Mouse (Mus musculus): ENCODE data around the gene Lhfpl2. TPM values are rescaled to one million over a fixed set of nuclear protein-coding genes. Genes with fewer than 3 reads are reported as not detected.

Lhfpl2 gene
- polyA plus RNA-seq, 1 experiment from 2014 or later = 41.2 TPM

DNA sequence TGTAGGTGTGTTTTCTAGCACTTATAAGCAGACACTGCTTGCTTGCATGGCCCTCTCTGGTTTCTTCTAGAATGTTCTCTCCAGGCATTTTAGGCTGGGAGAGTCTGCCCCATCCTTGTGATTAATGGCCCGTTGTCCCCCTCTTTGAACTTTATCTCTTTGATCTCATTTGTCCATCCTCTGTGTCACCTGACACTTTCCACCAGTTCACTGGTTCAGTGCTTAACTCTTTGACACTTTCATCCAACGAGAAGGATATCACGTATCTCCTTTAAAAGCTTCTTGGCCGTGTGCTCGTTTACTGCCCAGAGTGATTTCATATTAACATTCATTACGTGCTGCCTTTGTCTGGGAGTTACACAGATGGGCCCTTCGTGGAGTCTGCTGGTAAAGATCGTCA is 25.6 kb downstream of the Lhfpl2 start:
- ATAC-seq (replicated peaks; ENCODE audit: insufficient number of reproducible peaks, low FRiP score, low TSS enrichment, low read depth) = no peak
- 47% methylated on average over 8 of the region's 8 CpGs for WGBS

GRCm38 (mm10) chr13:94084220-94085126 is 26.9 kb downstream of the Lhfpl2 start:
- DNase-seq (ENCODE audit: low spot score) = no peak
- H3K9ac ChIP-seq (replicated peaks; ENCODE audit: low read length) = no peak overlapping the region
- H3K4me3 ChIP-seq (ENCODE audit: low read depth, low read length) = no peak overlapping the region
- no peaks in the 10 kb centered on the region for H3K9me3 ChIP-seq (replicated peaks; ENCODE audit: control insufficient read depth, low read length)
- 78% methylated on average over 15 of the region's 15 CpGs for WGBS
- no peak overlapping the region for H3K4me2 ChIP-seq (ENCODE audit: low read depth, low read length)
- no peak overlapping the region for H3K27ac ChIP-seq (replicated peaks; ENCODE audit: low read depth, low read length)
- no peaks in the 10 kb centered on the region for H3K4me1 ChIP-seq (ENCODE audit: control insufficient read depth, insufficient read depth, low read length)
- H3K27me3 ChIP-seq (ENCODE audit: control insufficient read depth, insufficient read depth, low read length) = no peaks in the 10 kb centered on the region
- no peak for ATAC-seq (replicated peaks; ENCODE audit: insufficient number of reproducible peaks, low FRiP score, low TSS enrichment, low read depth)
- H3K36me3 ChIP-seq (replicated peaks; ENCODE audit: control insufficient read depth, insufficient read depth, low read depth, low read length) = no peaks in the 10 kb centered on the region

More for the DNA sequence above, 25.6 kb downstream of the Lhfpl2 start:
- DNase-seq (ENCODE audit: low spot score) = no peak
- Histone ChIP-seq H3K27ac (replicated peaks; ENCODE audit: low read depth, low read length) (no peak overlapping the region), H3K36me3 (replicated peaks; ENCODE audit: control insufficient read depth, insufficient read depth, low read depth, low read length) (no peaks in the 10 kb centered on the region), H3K4me3 (ENCODE audit: low read depth, low read length) (no peak overlapping the region), H3K4me1 (ENCODE audit: control insufficient read depth, insufficient read depth, low read length) (no peaks in the 10 kb centered on the region), H3K9ac (replicated peaks; ENCODE audit: low read length) (no peak overlapping the region), H3K9me3 (replicated peaks; ENCODE audit: control insufficient read depth, low read length) (no peaks in the 10 kb centered on the region), H3K27me3 (ENCODE audit: control insufficient read depth, insufficient read depth, low read length) (no peaks in the 10 kb centered on the region), H3K4me2 (ENCODE audit: low read depth, low read length) (no peak overlapping the region)

DNA sequence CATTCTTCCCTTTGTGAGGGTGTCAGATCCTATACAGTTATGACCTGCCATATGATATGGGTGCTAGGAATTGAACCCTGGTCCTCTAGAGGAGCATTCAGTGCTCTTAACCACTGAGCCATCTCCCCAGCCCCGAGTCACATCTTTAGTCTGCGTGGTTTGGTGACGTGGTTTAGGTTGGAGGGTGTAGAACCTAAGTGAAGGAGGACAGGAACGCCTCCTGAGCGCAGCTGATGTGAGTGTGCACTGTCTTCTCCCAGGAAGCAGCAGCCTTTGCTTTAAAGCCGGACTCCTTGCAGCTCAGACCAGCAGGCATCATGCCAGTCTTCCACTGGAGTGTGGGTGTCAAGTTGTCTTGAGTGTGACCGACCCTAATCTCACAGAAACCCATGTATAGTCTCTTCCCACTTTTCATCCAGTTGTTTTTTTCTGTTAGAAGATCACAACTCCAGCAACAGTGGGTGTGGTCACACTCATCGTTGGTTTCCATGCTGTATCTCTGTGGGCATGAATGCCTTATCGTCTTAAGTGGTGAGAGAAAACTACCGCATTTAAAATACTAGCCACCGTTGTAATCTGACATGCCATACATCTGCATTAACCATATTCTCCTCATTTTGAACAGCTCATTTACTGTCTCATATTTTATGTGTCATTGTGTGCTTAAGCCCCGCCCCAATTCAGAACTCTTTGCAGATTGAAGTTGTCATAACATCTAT is 28.7 kb downstream of the Lhfpl2 start:
- 93% methylated on average over 12 of the region's 12 CpGs for WGBS
- Histone ChIP-seq H3K4me1 (ENCODE audit: control insufficient read depth, insufficient read depth, low read length) (no peaks in the 10 kb centered on the region), H3K4me3 (ENCODE audit: low read depth, low read length) (no peak overlapping the region), H3K9ac (replicated peaks; ENCODE audit: low read length) (no peak overlapping the region), H3K27ac (replicated peaks; ENCODE audit: low read depth, low read length) (no peak overlapping the region), H3K9me3 (replicated peaks; ENCODE audit: control insufficient read depth, low read length) (no peaks in the 10 kb centered on the region), H3K4me2 (ENCODE audit: low read depth, low read length) (no peak overlapping the region), H3K36me3 (replicated peaks; ENCODE audit: control insufficient read depth, insufficient read depth, low read depth, low read length) (no peaks in the 10 kb centered on the region), H3K27me3 (ENCODE audit: control insufficient read depth, insufficient read depth, low read length) (no peaks in the 10 kb centered on the region)
- ATAC-seq (replicated peaks; ENCODE audit: insufficient number of reproducible peaks, low FRiP score, low TSS enrichment, low read depth) (no peak), DNase-seq (ENCODE audit: low spot score) (no peak)

GRCm38 (mm10) chr13:94087061-94087460 is 29.5 kb downstream of the Lhfpl2 start:
- Histone ChIP-seq H3K4me2 (ENCODE audit: low read depth, low read length) (no peak overlapping the region), H3K9me3 (replicated peaks; ENCODE audit: control insufficient read depth, low read length) (no peaks in the 10 kb centered on the region), H3K36me3 (replicated peaks; ENCODE audit: control insufficient read depth, insufficient read depth, low read depth, low read length) (no peaks in the 10 kb centered on the region), H3K4me1 (ENCODE audit: control insufficient read depth, insufficient read depth, low read length) (no peaks in the 10 kb centered on the region), H3K27me3 (ENCODE audit: control insufficient read depth, insufficient read depth, low read length) (no peaks in the 10 kb centered on the region), H3K4me3 (ENCODE audit: low read depth, low read length) (no peak overlapping the region), H3K9ac (replicated peaks; ENCODE audit: low read length) (no peak overlapping the region), H3K27ac (replicated peaks; ENCODE audit: low read depth, low read length) (no peak overlapping the region)
- 89% methylated on average over 9 of the region's 9 CpGs for WGBS
- ATAC-seq (replicated peaks; ENCODE audit: insufficient number of reproducible peaks, low FRiP score, low TSS enrichment, low read depth) = no peak
- no peak for DNase-seq (ENCODE audit: low spot score)

GRCm38 (mm10) chr13:94088788-94089187 is 31.2 kb downstream of the Lhfpl2 start:
- DNase-seq (ENCODE audit: low spot score) (no peak), ATAC-seq (replicated peaks; ENCODE audit: insufficient number of reproducible peaks, low FRiP score, low TSS enrichment, low read depth) (no peak)
- Histone ChIP-seq H3K27ac (replicated peaks; ENCODE audit: low read depth, low read length) (no peak overlapping the region), H3K4me2 (ENCODE audit: low read depth, low read length) (no peak overlapping the region), H3K27me3 (ENCODE audit: control insufficient read depth, insufficient read depth, low read length) (no peaks in the 10 kb centered on the region), H3K4me3 (ENCODE audit: low read depth, low read length) (no peak overlapping the region), H3K4me1 (ENCODE audit: control insufficient read depth, insufficient read depth, low read length) (no peaks in the 10 kb centered on the region), H3K9me3 (replicated peaks; ENCODE audit: control insufficient read depth, low read length) (no peaks in the 10 kb centered on the region), H3K9ac (replicated peaks; ENCODE audit: low read length) (no peak overlapping the region), H3K36me3 (replicated peaks; ENCODE audit: control insufficient read depth, insufficient read depth, low read depth, low read length) (no peaks in the 10 kb centered on the region)
- 76% methylated on average over 9 of the region's 9 CpGs for WGBS

DNA sequence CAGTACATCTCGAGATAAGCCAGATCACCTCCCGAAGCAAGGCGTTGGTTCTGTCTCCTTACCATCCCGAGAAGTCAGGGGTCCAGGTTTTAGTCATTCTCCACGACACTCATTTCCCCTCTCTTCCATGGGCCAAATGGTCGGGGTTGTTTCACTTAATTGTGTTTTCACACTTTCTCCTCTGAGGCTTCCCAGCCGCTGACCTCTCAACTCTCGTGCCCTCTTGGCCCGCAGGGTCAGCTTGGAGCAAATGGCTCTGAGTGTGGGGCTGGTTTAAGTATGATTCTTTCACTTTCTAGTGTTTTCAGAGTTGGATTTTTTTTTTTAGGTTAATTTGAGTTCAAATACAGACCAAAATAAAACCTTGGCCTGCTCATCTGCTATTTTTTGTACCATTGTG is 31.7 kb downstream of the Lhfpl2 start:
- Histone ChIP-seq H3K27me3 (ENCODE audit: control insufficient read depth, insufficient read depth, low read length) (no peaks in the 10 kb centered on the region), H3K4me1 (ENCODE audit: control insufficient read depth, insufficient read depth, low read length) (no peaks in the 10 kb centered on the region), H3K36me3 (replicated peaks; ENCODE audit: control insufficient read depth, insufficient read depth, low read depth, low read length) (no peaks in the 10 kb centered on the region), H3K9ac (replicated peaks; ENCODE audit: low read length) (no peak overlapping the region), H3K27ac (replicated peaks; ENCODE audit: low read depth, low read length) (no peak overlapping the region), H3K9me3 (replicated peaks; ENCODE audit: control insufficient read depth, low read length) (no peaks in the 10 kb centered on the region), H3K4me2 (ENCODE audit: low read depth, low read length) (no peak overlapping the region), H3K4me3 (ENCODE audit: low read depth, low read length) (no peak overlapping the region)
- DNase-seq (ENCODE audit: low spot score) (no peak), ATAC-seq (replicated peaks; ENCODE audit: insufficient number of reproducible peaks, low FRiP score, low TSS enrichment, low read depth) (no peak)
- WGBS = 33% methylated on average over 9 of the region's 9 CpGs

DNA sequence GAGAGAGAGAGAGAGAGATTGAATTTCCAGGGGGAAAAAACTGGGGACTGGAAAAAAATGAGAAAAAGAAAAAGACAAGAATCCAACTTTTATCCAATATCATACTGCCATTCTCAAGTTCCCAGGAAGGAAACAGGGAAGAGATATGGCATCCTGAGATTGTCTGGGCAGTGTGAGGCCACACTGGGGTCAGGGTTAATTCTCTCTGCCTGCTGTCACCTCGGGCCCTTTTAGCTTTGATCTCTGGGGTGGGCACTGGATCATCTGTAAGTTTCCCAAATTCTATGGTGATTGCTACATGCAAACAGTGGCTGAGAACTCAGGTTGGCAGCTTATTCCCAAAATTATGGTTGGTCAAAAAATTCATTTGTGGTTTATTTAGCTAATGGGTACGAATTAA is 33.8 kb downstream of the Lhfpl2 start:
- Histone ChIP-seq H3K4me2 (ENCODE audit: low read depth, low read length) (no peak overlapping the region), H3K36me3 (replicated peaks; ENCODE audit: control insufficient read depth, insufficient read depth, low read depth, low read length) (no peaks in the 10 kb centered on the region), H3K4me3 (ENCODE audit: low read depth, low read length) (no peak overlapping the region), H3K27ac (replicated peaks; ENCODE audit: low read depth, low read length) (no peak overlapping the region), H3K4me1 (ENCODE audit: control insufficient read depth, insufficient read depth, low read length) (no peaks in the 10 kb centered on the region), H3K9ac (replicated peaks; ENCODE audit: low read length) (no peak overlapping the region), H3K27me3 (ENCODE audit: control insufficient read depth, insufficient read depth, low read length) (no peaks in the 10 kb centered on the region), H3K9me3 (replicated peaks; ENCODE audit: control insufficient read depth, low read length) (no peaks in the 10 kb centered on the region)
- WGBS = 43% methylated on average over 2 of the region's 2 CpGs
- ATAC-seq (replicated peaks; ENCODE audit: insufficient number of reproducible peaks, low FRiP score, low TSS enrichment, low read depth) (no peak), DNase-seq (ENCODE audit: low spot score) (no peak)

GRCm38 (mm10) chr13:94094176-94094575 is 36.6 kb downstream of the Lhfpl2 start:
- whole genome bisulfite sequencing = 81% methylated on average over 4 of the region's 4 CpGs
- H3K9ac ChIP-seq (replicated peaks; ENCODE audit: low read length) = no peak overlapping the region
- H3K4me1 ChIP-seq (ENCODE audit: control insufficient read depth, insufficient read depth, low read length) = no peaks in the 10 kb centered on the region
- DNase-seq (ENCODE audit: low spot score) (no peak), ATAC-seq (replicated peaks; ENCODE audit: insufficient number of reproducible peaks, low FRiP score, low TSS enrichment, low read depth) (no peak)
- H3K9me3 ChIP-seq (replicated peaks; ENCODE audit: control insufficient read depth, low read length) = no peaks in the 10 kb centered on the region
- no peaks in the 10 kb centered on the region for H3K27me3 ChIP-seq (ENCODE audit: control insufficient read depth, insufficient read depth, low read length)
- H3K27ac ChIP-seq (replicated peaks; ENCODE audit: low read depth, low read length) = no peak overlapping the region
- H3K4me2 ChIP-seq (ENCODE audit: low read depth, low read length) = no peak overlapping the region
- H3K36me3 ChIP-seq (replicated peaks; ENCODE audit: control insufficient read depth, insufficient read depth, low read depth, low read length) = no peaks in the 10 kb centered on the region
- no peak overlapping the region for H3K4me3 ChIP-seq (ENCODE audit: low read depth, low read length)
